Mouse (Mus musculus) left cerebral cortex, adult 11 months (tissue): ENCODE results near the gene Gm45713.
"Not testable (repeated sequence)": the region's sequence is repeated elsewhere in the genome, so short reads cannot be mapped to it uniquely, and the experiment has no call there.

Source experiments
- DNase-seq: peaks from one replicate; pipeline ENCODE4 v3.0.0; 2022; ENCODE audit warnings: low spot score

The Gm45713 gene

GRCm38 (mm10) chr7:45135993-45136567, at the start of gene Gm45713, which contains the start of gene Flt3l:
Gene Gm45713, minus strand, starts transcription at chr7:45136231.
Gene Flt3l, minus strand, starts transcription at chr7:45136432.
- peak; percentile 83 for DNase-seq

- no peak for DNase-seq
These were observed 47.6 kb upstream of the Gm45713 start for GRCm38 (mm10) chr7:45183672-45184071.

- DNase-seq: no peak
These were observed 46.6 kb upstream of the Gm45713 start for GRCm38 (mm10) chr7:45182606-45183005.

GRCm38 (mm10) chr7:45182199-45182601, 46.2 kb upstream of the Gm45713 start:
- peak; percentile 77 for DNase-seq

GRCm38 (mm10) chr7:45181540-45181939, 45.5 kb upstream of the Gm45713 start:
- DNase-seq: no peak

- no peak for DNase-seq
These were observed 45.0 kb upstream of the Gm45713 start, which contains the start of gene Pth2 for GRCm38 (mm10) chr7:45180896-45181477. Gene Pth2, plus strand, starts transcription at chr7:45180995.

GRCm38 (mm10) chr7:45179469-45179868, 43.4 kb upstream of the Gm45713 start, which contains the start of gene Gfy:
Gene Gfy, minus strand, starts transcription at chr7:45179569.
- DNase-seq: no peak

GRCm38 (mm10) chr7:45178550-45178949, 42.5 kb upstream of the Gm45713 start:
- DNase-seq: no peak

- DNase-seq: no peak
These were observed 40.3 kb upstream of the Gm45713 start for GRCm38 (mm10) chr7:45176356-45176755.

- DNase-seq: no peak
These were observed 39.9 kb upstream of the Gm45713 start for GRCm38 (mm10) chr7:45175929-45176328.

- DNase-seq: no peak
These were observed 39.4 kb upstream of the Gm45713 start for GRCm38 (mm10) chr7:45175398-45175797.

- DNase-seq: no peak
These were observed 38.7 kb upstream of the Gm45713 start for GRCm38 (mm10) chr7:45174567-45175280.

- DNase-seq: not testable (repeated sequence)
These were observed 37.7 kb upstream of the Gm45713 start for GRCm38 (mm10) chr7:45173772-45174171.

GRCm38 (mm10) chr7:45172974-45173373, 36.9 kb upstream of the Gm45713 start:
- no peak for DNase-seq

GRCm38 (mm10) chr7:45169495-45169894, 33.5 kb upstream of the Gm45713 start:
- DNase-seq: peak; percentile 59

- no peak for DNase-seq
These were observed 32.6 kb upstream of the Gm45713 start for GRCm38 (mm10) chr7:45168656-45169055.

- DNase-seq: no peak
These were observed 31.9 kb upstream of the Gm45713 start for GRCm38 (mm10) chr7:45167761-45168445.

GRCm38 (mm10) chr7:45166950-45167401, 30.9 kb upstream of the Gm45713 start:
- no peak for DNase-seq

- DNase-seq: no peak
These were observed 29.7 kb upstream of the Gm45713 start for GRCm38 (mm10) chr7:45165701-45166100.

- no peak for DNase-seq
These were observed 28.8 kb upstream of the Gm45713 start for GRCm38 (mm10) chr7:45164833-45165232.

GRCm38 (mm10) chr7:45163735-45164490, 27.9 kb upstream of the Gm45713 start, which contains the start of gene Slc17a7:
Gene Slc17a7, plus strand, starts transcription at chr7:45163949.
- no peak for DNase-seq
